ENCODE assay signal across 8 mouse cellular contexts in genomic region chr17:23550856-23551255, GRCm38 (mm10). TPM values are rescaled to one million over a fixed set of nuclear protein-coding genes. Genes with fewer than 3 reads are reported as not detected.
DNase-seq lines count a peak whose midpoint lies in the region; ATAC-seq and TF ChIP-seq lines count a peak whose summit lies in the region.

No protein-coding gene starts in this region.

- no peaks in the 10 kb centered on the region for H3K36me3 ChIP-seq in heart, adult 2 months (ENCODE audit: control insufficient read depth, insufficient read depth, low read length)

- peak overlapping the region; percentile 78 for H3K4me3 ChIP-seq in heart, adult 2 months
- peak overlapping the region; percentile 76 for H3K4me3 ChIP-seq in bone marrow macrophage, adult 2 months (ENCODE audit: insufficient read depth, low read length)

- 4% methylated on average over 15 of the region's 15 CpGs for WGBS in heart, adult 2 months

- DNase-seq in heart, adult 2 months, result peak in 1 of 2 experiments; percentile 46
- no peak for DNase-seq in heart, postnatal 25 days (ENCODE audit: low spot score)
- DNase-seq in 3134 (ENCODE audit: extremely low read depth, insufficient read length, low spot score), result peak; percentile 68
- DNase-seq in lung, postnatal 36 days, result peak; percentile 24
- DNase-seq in thymus, postnatal 4 days, result peak; percentile 53
- DNase-seq in adrenal gland, postnatal 25 days, result no peak

- ATAC-seq in hematopoietic stem cell, adult 5-6 weeks (replicated peaks in 1 of 2; ENCODE audit: insufficient read depth in 1 of 2, low FRiP score in 2 of 2, low TSS enrichment in 1 of 2, low read depth in 1 of 2, poor library complexity in 2 of 2, severe bottlenecking in 2 of 2), result 0 out of 4 replicates have a peak, but pooled peaks have one; percentile 5 to 13

- H3K9ac ChIP-seq in heart, adult 2 months (ENCODE audit: low read depth, low read length), result peak overlapping the region; percentile 47

- no peaks in the 10 kb centered on the region for H3K79me2 ChIP-seq in heart, adult 2 months (replicated peaks; ENCODE audit: control insufficient read depth, insufficient read depth, low read length)

- H3K4me1 ChIP-seq in heart, adult 2 months (ENCODE audit: control insufficient read depth, insufficient read depth, low read length), result 0 out of 2 replicates have a peak, but pooled peaks cover 1% of the 10 kb centered on the region
- peaks cover 8% of the 10 kb centered on the region; the same call in 1 of the 2 replicates for H3K4me1 ChIP-seq in bone marrow macrophage, adult 2 months (ENCODE audit: control insufficient read depth, insufficient read depth, low read length)

- TF ChIP-seq EP300 in heart, adult 2 months (IDR thresholded peaks at IDR 0.05; ENCODE audit: insufficient read depth, low read depth, low read length), result no peak

- H3K27me3 ChIP-seq in heart, adult 2 months (ENCODE audit: control insufficient read depth, insufficient read depth, low read length), result no peaks in the 10 kb centered on the region

- TF ChIP-seq POLR2A in heart, adult 2 months (IDR thresholded peaks at IDR 0.05; ENCODE audit: insufficient read depth, low read depth, low read length), result no peak
- TF ChIP-seq POLR2A in bone marrow macrophage, adult 2 months (IDR thresholded peaks at IDR 0.05; ENCODE audit: borderline replicate concordance, low read depth, low read length), result no peak

- intact Hi-C loops in heart, adult 2 months (cut with DNase I), result no loop called here
- intact Hi-C loops in heart, postnatal 25 days (cut with DNase I), result no loop called here

- no peak for TF ChIP-seq CTCF in heart, adult 2 months (IDR thresholded peaks at IDR 0.05)
- no peak for TF ChIP-seq CTCF in bone marrow macrophage, adult 2 months (IDR thresholded peaks at IDR 0.05; ENCODE audit: low read depth, low read length)

- peak overlapping the region; percentile 84 for H3K27ac ChIP-seq in heart, adult 2 months
- peak overlapping the region; percentile 47 for H3K27ac ChIP-seq in bone marrow macrophage, adult 2 months (ENCODE audit: insufficient read depth, low read depth, low read length)

RNA-seq across cellular contexts. Expression of gene Zfp213, which starts 13.2 kb away (rescaled TPM):
- 1 to 10 TPM; 5.5 to 6.2 TPM for total RNA-seq in heart, adult 2 months (2021)
- polyA plus RNA-seq in heart, adult 2 months (2012; rRNA removed), result 8.7 and 9.8 TPM in 2 replicates
- total RNA-seq in heart, postnatal 25 days (2021), result 1 to 10 TPM; 4.7 to 6.2 TPM
- 2.6 and 4.1 TPM in 2 replicates for polyA plus RNA-seq in bone marrow macrophage, adult 2 months (2012; ENCODE audit: insufficient read depth, insufficient read length, missing spikeins)
- total RNA-seq in hematopoietic stem cell, adult 5-6 weeks (2017), result 6.4 and 11.4 TPM in 2 replicates
- total RNA-seq in adrenal gland, postnatal 25 days (2021), result 12.0 and 12.8 TPM in 2 replicates

RNA-seq across cellular contexts. Expression of gene Zfp13, which starts 48.4 kb away (rescaled TPM):
- total RNA-seq in heart, adult 2 months (2021), result 1 to 10 TPM; 2.2 to 2.8 TPM
- polyA plus RNA-seq in heart, adult 2 months (2012; rRNA removed), result 3.2 and 3.6 TPM in 2 replicates
- 1 to 10 TPM; 3.4 to 4.8 TPM for total RNA-seq in heart, postnatal 25 days (2021)
- 1.2 and 1.3 TPM in 2 replicates for polyA plus RNA-seq in bone marrow macrophage, adult 2 months (2012; ENCODE audit: insufficient read depth, insufficient read length, missing spikeins)
- total RNA-seq in hematopoietic stem cell, adult 5-6 weeks (2017), result 0.25 TPM in 1 of 2 replicates, not detected in the other
- total RNA-seq in adrenal gland, postnatal 25 days (2021), result 11.1 and 12.8 TPM in 2 replicates

RNA-seq across cellular contexts. Expression of gene Zscan10, which starts 49.8 kb away (rescaled TPM):
- total RNA-seq in heart, adult 2 months (2021), result not detected
- polyA plus RNA-seq in heart, adult 2 months (2012; rRNA removed), result not detected in 2 replicates
- not detected for total RNA-seq in heart, postnatal 25 days (2021)
- polyA plus RNA-seq in bone marrow macrophage, adult 2 months (2012; ENCODE audit: insufficient read depth, insufficient read length, missing spikeins), result not detected in 2 replicates
- total RNA-seq in hematopoietic stem cell, adult 5-6 weeks (2017), result not detected in 2 replicates
- total RNA-seq in adrenal gland, postnatal 25 days (2021), result not detected in 2 replicates

Comparison
In these comparisons a context has a peak if more than half of its experiments do, and no peak if none do; other contexts are left out.
1. DNase-seq: peak in 3134 (single experiment), lung, postnatal 36 days (single experiment) and thymus, postnatal 4 days (single experiment); none in heart, postnatal 25 days (single experiment) and adrenal gland, postnatal 25 days (single experiment).